Mouse (Mus musculus): ENCODE results near the gene Cry1. TPM values are rescaled to one million over a fixed set of nuclear protein-coding genes. Genes with fewer than 3 reads are reported as not detected.

Gene Cry1
- total RNA-seq, 2 experiments from 2014 or later = 13.4 TPM

DNA sequence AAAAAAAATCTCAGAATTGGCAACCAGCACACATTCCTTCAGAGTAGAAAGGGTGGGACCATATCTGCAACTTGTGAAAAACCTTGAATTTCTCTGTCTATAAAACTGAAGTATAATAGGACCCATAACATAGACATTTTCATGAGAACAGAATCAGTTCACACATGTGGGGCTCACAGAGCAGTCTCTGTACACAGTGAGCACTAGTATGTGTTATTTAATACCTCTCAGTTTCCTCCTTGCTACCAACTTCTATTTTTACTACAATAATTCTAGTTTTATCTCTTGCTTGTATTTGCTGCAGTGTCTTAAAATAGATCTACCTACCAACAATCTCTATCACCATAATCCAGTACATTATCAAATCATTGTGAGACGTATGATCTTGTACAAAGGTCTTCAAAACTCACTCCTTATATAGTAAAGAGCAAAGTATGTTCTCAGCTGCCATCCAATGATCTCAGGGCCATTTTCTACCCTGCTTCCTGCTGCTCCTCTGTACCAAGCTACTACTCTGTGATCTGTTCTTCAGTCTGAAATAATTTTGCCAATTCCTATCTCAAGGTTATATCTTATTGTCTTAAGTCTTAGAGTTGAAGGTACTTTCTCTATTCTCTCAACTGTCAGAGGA lies 24.8 kb downstream of the Cry1 start:
- no peak for DNase-seq

- no peak for DNase-seq
Observed at GRCm38 (mm10) chr10:85157451-85157850, 27.4 kb downstream of the Cry1 start.

DNA sequence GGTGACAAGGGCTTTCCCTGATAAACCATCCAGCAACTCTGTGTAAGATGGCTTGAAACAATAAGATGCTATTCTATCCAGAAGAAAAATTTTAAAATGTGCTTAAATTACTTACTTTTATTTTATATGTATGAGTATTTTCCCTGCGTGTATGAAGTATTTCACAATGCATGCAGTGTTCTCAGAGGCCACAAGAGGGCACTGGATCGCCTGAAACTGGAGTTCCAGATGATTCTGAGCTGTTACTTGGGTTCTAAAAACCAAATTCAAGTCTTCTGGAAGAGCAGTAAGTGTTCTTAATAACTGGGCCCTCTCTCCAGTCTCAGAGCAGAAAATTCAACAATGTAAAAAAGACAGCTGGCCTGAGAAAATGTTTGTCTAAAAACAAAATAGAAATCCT lies 30.7 kb downstream of the Cry1 start:
- peak; percentile 22 to 50 for DNase-seq

GRCm38 (mm10) chr10:85149226-85149625 lies 35.6 kb downstream of the Cry1 start:
- no peak for DNase-seq

GRCm38 (mm10) chr10:85146282-85146681 lies 38.6 kb downstream of the Cry1 start:
- no peak for DNase-seq

DNA sequence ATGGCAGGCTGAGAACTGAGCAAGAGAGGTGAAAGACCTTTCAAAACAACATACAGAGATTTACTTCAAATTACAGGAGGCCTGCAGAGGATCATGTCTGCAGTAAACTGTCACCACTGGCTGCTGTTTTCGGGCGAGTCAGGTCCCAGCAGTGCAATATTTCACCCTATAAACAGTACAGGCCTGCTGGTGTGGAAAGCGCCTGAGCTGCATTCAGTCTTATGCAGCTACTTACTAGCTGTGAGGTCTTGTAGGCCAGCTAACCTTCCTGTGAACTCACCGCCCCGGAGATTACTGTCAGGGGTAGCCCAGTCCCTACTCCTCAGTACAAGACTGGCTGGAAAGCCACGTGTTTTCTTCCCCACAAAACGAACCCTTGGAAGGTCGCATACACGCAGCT lies 43.4 kb downstream of the Cry1 start:
- DNase-seq = no peak

DNA sequence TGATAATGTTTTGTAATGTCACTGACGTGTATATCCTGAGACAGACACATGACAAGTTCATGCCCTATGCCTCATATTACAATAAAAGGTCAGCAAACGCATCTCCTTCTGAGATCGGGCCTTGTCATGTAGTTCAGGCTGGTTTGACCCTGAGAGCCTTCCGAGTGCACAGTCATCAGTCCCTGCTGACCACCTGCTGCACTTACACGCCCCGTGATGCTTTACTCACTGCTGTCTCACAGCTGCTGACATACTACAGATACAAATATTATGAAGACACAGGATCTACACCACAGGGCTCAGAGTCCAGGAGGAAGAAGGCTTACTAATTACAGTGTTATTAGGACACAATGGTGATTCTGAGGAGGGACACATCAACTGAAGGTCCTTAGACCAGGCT lies 48.3 kb downstream of the Cry1 start:
- no peak for DNase-seq

GRCm38 (mm10) chr10:85128453-85128852 lies 56.4 kb downstream of the Cry1 start:
- no peak for DNase-seq

DNA sequence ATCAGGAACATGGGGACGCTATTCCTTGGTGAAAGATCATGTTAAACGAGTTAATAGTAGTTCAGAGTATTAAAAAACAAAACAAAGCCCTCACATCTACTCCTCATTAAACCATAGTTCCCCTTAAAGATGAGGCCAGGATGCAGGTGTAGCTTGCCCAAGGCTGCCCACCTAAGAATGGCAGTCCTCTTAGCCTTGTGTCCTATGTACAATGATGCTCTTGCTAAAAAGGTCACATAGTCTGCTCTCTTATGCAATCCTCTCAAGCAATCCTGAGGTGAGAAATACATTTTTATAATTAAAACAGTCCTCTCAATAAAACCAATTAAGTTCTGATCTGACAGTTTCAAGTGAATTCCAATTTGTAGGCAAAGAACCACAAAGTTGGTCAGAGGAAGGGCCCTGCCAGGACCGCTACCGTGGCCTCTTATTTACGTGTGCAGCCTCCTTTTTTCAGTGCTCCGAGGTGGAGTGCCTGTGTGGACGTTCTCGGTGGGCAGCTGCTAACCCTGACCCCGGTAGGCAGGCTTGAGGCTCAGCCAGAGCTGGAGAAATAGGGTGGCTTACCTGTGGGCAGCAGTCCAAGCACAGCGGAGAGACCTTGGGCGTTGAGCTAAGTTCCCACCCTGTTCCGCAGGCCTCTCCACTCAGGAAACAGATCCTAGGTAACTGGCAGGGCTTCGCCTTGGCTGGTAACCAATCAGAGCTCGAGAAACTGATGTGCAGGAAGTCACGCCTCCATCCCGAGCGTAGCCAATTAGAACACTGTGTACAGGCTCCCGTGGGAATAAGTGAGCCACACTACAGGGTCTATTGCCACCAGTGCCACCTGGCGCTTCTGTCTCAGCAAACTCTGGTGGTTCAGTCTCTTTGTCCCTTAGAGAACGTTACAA lies 57.2 kb downstream of the Cry1 start, which contains the start of gene Mterf2:
Gene Mterf2, minus strand, starts transcription at position 633 of the 893 bp plus-strand sequence.
- peak; percentile 91 to 93 for DNase-seq

- no peak for DNase-seq
Observed at GRCm38 (mm10) chr10:85125184-85125583, 59.7 kb downstream of the Cry1 start.

DNA sequence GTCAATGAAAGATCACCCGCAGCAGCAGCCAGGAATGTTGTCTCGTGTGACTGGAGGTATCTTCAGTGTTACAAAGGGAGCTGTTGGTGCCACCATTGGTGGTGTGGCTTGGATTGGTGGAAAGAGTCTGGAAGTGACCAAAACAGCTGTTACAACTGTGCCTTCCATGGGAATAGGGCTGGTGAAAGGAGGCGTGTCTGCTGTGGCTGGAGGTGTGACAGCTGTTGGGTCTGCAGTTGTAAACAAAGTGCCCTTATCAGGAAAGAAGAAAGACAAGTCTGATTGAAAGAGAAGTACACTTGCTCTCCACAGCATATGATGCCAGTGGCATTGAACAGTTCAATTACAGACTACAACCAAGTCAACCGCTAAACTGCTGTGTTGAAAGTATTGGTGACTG lies 70.5 kb downstream of the Cry1 start:
- no peak for DNase-seq

GRCm38 (mm10) chr10:85103085-85103885 lies 81.6 kb downstream of the Cry1 start:
- DNase-seq = peak; percentile 10 to 13

GRCm38 (mm10) chr10:85102247-85103084 lies 82.4 kb downstream of the Cry1 start, which contains the start of the genes Fhl4 and Tmem263:
Gene Fhl4 (minus strand): TSS chr10:85102495.
Gene Tmem263 (plus strand): TSS chr10:85102627.
- peak; percentile 77 for DNase-seq

- DNase-seq = no peak
Observed at GRCm38 (mm10) chr10:85101841-85102240, 83.0 kb downstream of the Cry1 start.

Other genes with a start within 250 kb of the Cry1 start
- 1 to 10 TPM; 1.0 to 1.5 TPM for gene Fhl4, start 82.6 kb downstream of the Cry1 start, total RNA-seq (2021)
- gene Tmem263, start 82.4 kb downstream of the Cry1 start, total RNA-seq (2021) = 10 to 100 TPM; 28.9 to 32.8 TPM
- 10 to 100 TPM; 16.0 to 18.9 TPM for gene Mterf2, start 57.0 kb downstream of the Cry1 start, total RNA-seq (2021)
- gene Btbd11, start 201.8 kb upstream of the Cry1 start, total RNA-seq (2021) = 10 to 100 TPM; 19.1 to 20.0 TPM

Measured in layer of hippocampus, postnatal 36 days (tissue).